Mouse (Mus musculus) lung, postnatal 0 days (tissue): ENCODE measurements around the gene Ppat. TPM values are rescaled to one million over a fixed set of nuclear protein-coding genes. Genes with fewer than 3 reads are reported as not detected.

Source experiments
- ATAC-seq: fragments of 200-750 bp; cut with Nextera tagmentation; 2 replicates; pipeline ENCODE4 v1.8.0; 2017; ENCODE audit warnings: moderate library complexity
- DNase-seq: peaks from one replicate; pipeline ENCODE4 v3.0.0-alpha.2; 2016; ENCODE audit warnings: low spot score
- H3K27ac ChIP-seq: fragments of 300-500 bp; sonication (generic); 2 replicates; pipeline ENCODE4 v1.5.1; 2014; ENCODE audit warnings: antibody characterized with exemption, mild to moderate bottlenecking, low read length, mixed read lengths
- H3K27me3 ChIP-seq: fragments of 300-500 bp; sonication (generic); replicated peaks from 2 replicates; pipeline ENCODE4 v1.6.1; 2014; ENCODE audit warnings: low read length, mixed read lengths; ENCODE audit not compliant: insufficient read depth
- H3K36me3 ChIP-seq: fragments of 300-500 bp; sonication (generic); 2 replicates; pipeline ENCODE4 v1.6.1; 2014; ENCODE audit warnings: low read length, mixed read lengths; ENCODE audit not compliant: insufficient read depth
- H3K4me1 ChIP-seq: fragments of 300-500 bp; sonication (generic); 2 replicates; pipeline ENCODE4 v1.6.1; 2014; ENCODE audit warnings: antibody characterized with exemption, low read depth, low read length, mixed read lengths; ENCODE audit not compliant: insufficient read depth
- H3K4me2 ChIP-seq: fragments of 300-500 bp; sonication (generic); replicated peaks from 2 replicates; pipeline ENCODE4 v1.6.1; 2014; ENCODE audit warnings: low read depth, mild to moderate bottlenecking, low read length, moderate library complexity, mixed read lengths
- H3K4me3 ChIP-seq: fragments of 300-500 bp; sonication (generic); 2 replicates; pipeline ENCODE4 v1.5.1; 2014; ENCODE audit warnings: low read depth, low read length
- H3K9ac ChIP-seq: fragments of 300-500 bp; sonication (generic); replicated peaks from 2 replicates; pipeline ENCODE4 v1.6.1; 2014; ENCODE audit warnings: low read depth, mild to moderate bottlenecking
- H3K9me3 ChIP-seq: fragments of 300-500 bp; sonication (generic); 2 replicates; pipeline ENCODE4 v1.6.1; 2016; ENCODE audit warnings: low read length, mixed read lengths
- CTCF ChIP-seq: IDR thresholded peaks from 2 replicates; pipeline ENCODE4 v1.5.1; 2016; ENCODE audit warnings: antibody characterized with exemption, mild to moderate bottlenecking
- EP300 ChIP-seq: IDR thresholded peaks from 2 replicates; pipeline ENCODE4 v1.6.1; 2016; ENCODE audit warnings: antibody characterized with exemption, mild to moderate bottlenecking, control low read depth
- WGBS: fragments of 180-500 bp; shearing (Covaris S2); extraction: QIAGEN DNeasy Blood & Tissue Kit; methylation state at CpG from one replicate; pipeline ENCODE4 v1.1.7; 2014; 5-methylcytosine and 5-hydroxymethylcytosine counted together
- polyA plus RNA-seq: library from polyadenylated mRNA; unstranded; fragments of >200 nt; fragmentation: Nextera tagmentation; extraction: Ambion mirVana; gene quantifications from 2 replicates; pipeline ENCODE4 v1.2.1, GENCODE M21; 2015

The Ppat gene
- 12.5 and 14.0 TPM in 2 replicates for polyA plus RNA-seq

DNA sequence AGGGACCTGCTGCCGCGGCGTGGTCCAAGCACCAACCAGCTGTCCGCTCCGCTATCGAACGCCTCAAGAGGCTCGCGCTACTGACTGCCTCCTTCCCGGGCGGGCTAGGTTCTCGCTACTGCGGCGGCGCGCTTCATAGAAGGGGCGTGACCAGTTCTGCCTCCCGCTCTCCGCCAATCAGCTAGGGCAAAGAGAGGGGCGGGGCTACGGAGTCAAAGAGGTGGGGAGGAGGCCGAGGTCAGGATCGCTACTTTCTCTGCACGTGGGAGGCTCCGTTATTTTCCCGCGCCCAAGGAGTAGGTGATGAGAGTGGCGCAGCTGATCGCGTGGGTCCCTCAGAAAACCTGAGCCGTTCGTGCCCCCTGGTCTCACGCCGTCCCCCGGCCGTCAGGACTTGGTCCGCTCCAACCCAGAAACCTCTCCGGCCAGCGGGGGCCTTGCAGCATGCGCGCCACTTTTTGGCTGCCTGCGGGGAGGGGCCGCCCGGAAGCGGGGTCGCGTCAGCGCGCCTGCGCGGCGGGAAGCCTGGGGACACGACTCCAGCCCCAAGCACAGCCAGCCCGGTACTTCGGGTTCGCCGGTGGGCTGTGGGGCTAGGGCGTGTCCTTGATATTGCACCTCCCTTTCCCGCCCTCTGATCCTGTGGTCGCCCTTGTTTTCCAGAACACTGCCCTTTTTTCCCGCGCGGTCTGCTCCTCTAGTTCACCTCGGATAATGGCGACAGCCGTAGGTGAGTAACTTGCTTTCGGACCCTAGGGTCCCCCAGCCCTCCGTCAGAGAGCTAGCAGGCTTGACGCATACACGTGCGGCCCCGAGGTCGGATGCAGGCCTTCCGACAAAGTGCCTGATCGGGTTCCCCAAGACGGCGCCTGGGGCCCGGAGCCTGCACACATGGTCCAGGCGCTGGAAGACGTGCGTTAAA is at the start of gene Ppat, which contains the start of gene Paics:
TSS of gene Ppat (minus strand) at position 473 of the 922 bp plus-strand sequence.
TSS of gene Paics (plus strand) at position 202 of the 922 bp plus-strand sequence.
- peak; percentile 100 for DNase-seq
- H3K9ac ChIP-seq, result peak within 1 kb of the TSS; percentile 78
- H3K4me1 ChIP-seq, result peaks cover 13% of the 10 kb centered on the region; the same call in 1 of the 2 replicates
- H3K9me3 ChIP-seq, result no peaks in the 10 kb centered on the region
- WGBS, result under 1% methylated on average over 65 of the region's 81 CpGs
- peak within 1 kb of the TSS; percentile 79 for H3K4me3 ChIP-seq
- TF ChIP-seq EP300 (peak; percentile 48; the same call in 1 of the 2 replicates), CTCF (peak; percentile 25)
- H3K27me3 ChIP-seq, result no peaks in the 10 kb centered on the region
- H3K36me3 ChIP-seq, result no peaks in the 10 kb centered on the region
- peak within 1 kb of the TSS; percentile 91 for H3K27ac ChIP-seq
- peak; percentile 97 for ATAC-seq
- peak within 1 kb of the TSS; percentile 76 for H3K4me2 ChIP-seq

DNA sequence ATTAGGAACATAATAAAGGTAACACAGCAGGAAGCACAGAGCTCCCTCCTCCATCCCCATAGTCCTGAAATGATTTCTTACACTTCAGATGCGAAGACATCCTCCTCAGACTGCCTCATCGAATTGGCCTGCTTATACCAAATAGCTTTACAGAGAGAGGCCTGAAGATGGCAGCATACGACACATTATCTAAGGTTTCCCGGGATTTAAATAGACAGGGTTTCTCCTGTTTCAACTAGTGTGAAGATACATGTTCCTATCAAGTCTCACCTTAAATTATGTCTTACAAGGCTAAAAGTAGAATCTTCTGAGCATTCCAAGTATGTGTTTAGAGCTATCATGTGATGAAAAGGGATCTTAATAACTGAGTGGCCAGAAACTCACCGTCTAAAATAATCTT is 47.0 kb upstream of the Ppat start:
- DNase-seq (peak; percentile 67), ATAC-seq (no peak)
- no peak overlapping the region for H3K4me2 ChIP-seq
- H3K4me3 ChIP-seq, result no peak overlapping the region
- H3K9ac ChIP-seq, result no peak overlapping the region
- H3K27ac ChIP-seq, result no peak overlapping the region
- H3K27me3 ChIP-seq, result no peaks in the 10 kb centered on the region
- WGBS, result 45% methylated on average over 5 of the region's 5 CpGs
- TF ChIP-seq CTCF, result peak; percentile 67
- TF ChIP-seq EP300, result no peak
- no peaks in the 10 kb centered on the region for H3K9me3 ChIP-seq
- H3K4me1 ChIP-seq, result no peaks in the 10 kb centered on the region
- H3K36me3 ChIP-seq, result peaks cover 30% of the 10 kb centered on the region; the same call in 1 of the 2 replicates

DNA sequence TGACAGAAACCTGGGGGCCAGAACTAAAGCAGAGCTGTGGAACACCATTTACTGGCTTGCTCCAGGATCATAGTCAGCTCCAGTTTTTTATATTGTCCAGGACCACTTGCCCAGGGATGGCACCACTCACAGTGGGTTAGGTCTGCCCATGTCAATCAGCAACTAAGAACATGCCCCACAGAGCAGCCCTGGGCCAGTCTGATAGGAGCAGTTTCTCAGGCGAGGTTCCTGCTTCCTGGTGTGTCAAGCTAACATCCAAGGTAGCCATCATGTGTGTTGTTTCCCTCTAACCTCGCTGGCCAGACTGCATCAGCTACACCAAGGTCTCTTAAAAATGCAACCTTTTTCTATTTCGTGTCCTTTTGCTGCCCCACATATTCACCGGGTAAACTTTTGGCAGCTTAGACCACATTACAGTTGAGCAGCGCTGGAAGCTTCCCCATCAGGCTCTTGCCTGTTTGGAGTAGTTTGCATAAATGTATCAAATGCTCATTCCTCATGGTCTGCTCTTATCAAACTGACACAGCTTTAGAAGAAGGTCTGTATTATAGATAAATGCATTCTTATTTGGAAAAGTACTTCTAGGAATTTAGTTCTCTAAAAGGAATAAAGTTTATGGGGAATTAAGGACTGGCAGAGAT is 41.9 kb upstream of the Ppat start:
- Histone ChIP-seq H3K36me3 (peaks cover 56% of the 10 kb centered on the region), H3K4me2 (no peak overlapping the region), H3K27me3 (no peaks in the 10 kb centered on the region), H3K9me3 (no peaks in the 10 kb centered on the region), H3K9ac (no peak overlapping the region), H3K4me1 (no peaks in the 10 kb centered on the region), H3K27ac (no peak overlapping the region), H3K4me3 (no peak overlapping the region)
- WGBS, result 92% methylated on average over 5 of the region's 5 CpGs
- TF ChIP-seq CTCF (no peak), EP300 (no peak)
- DNase-seq (no peak), ATAC-seq (no peak)

DNA sequence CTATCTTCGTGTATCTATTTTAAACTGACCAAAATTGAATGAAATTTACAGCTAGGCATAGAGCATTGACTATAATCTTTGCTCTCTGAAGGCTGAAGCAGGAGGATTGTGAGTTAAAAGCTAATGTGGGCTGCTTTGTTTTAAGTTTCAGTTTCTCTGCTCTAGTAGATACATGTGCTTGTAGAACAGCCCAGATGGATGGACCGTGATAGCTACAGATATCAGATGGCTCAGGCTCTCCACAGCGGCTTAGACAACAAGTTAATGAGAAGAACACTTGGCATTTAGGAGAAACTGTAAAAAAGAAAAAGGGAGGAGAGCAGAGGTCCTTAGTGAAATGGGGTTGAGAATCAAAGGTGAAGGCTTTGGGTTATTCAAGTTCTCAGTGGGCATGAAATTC is 39.4 kb upstream of the Ppat start:
- peaks cover 40% of the 10 kb centered on the region for H3K36me3 ChIP-seq
- H3K9ac ChIP-seq, result no peak overlapping the region
- 97% methylated on average over 3 of the region's 3 CpGs for WGBS
- no peaks in the 10 kb centered on the region for H3K27me3 ChIP-seq
- no peak overlapping the region for H3K27ac ChIP-seq
- no peaks in the 10 kb centered on the region for H3K9me3 ChIP-seq
- TF ChIP-seq EP300 (no peak), CTCF (no peak)
- H3K4me2 ChIP-seq, result no peak overlapping the region
- no peaks in the 10 kb centered on the region for H3K4me1 ChIP-seq
- ATAC-seq (no peak), DNase-seq (no peak)
- no peak overlapping the region for H3K4me3 ChIP-seq

DNA sequence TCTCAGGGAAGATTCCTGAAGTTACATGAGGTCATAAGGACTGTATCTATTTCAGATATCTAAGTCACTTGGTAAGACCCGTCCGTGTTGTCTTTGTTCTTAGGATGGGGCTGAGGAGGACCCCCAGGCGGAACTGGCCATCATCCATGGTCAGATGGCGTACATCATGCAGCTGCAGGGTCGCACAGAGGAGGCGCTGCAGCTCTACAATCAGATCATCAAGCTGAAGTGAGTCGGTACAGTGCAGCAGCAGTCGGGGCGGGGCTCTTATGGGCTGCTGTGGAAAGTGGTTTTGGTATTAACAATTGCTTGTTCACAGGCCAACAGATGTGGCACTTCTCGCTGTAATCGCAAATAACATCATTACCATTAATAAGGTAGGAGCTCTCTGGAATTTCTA is 32.6 kb upstream of the Ppat start:
- peaks cover 34% of the 10 kb centered on the region for H3K36me3 ChIP-seq
- WGBS, result 92% methylated on average over 11 of the region's 11 CpGs
- no peak overlapping the region for H3K4me3 ChIP-seq
- DNase-seq (no peak), ATAC-seq (no peak)
- no peak for TF ChIP-seq EP300
- no peak for TF ChIP-seq CTCF
- no peaks in the 10 kb centered on the region for H3K27me3 ChIP-seq
- H3K27ac ChIP-seq, result no peak overlapping the region
- H3K4me1 ChIP-seq, result no peaks in the 10 kb centered on the region
- no peaks in the 10 kb centered on the region for H3K9me3 ChIP-seq
- H3K4me2 ChIP-seq, result no peak overlapping the region
- no peak overlapping the region for H3K9ac ChIP-seq

DNA sequence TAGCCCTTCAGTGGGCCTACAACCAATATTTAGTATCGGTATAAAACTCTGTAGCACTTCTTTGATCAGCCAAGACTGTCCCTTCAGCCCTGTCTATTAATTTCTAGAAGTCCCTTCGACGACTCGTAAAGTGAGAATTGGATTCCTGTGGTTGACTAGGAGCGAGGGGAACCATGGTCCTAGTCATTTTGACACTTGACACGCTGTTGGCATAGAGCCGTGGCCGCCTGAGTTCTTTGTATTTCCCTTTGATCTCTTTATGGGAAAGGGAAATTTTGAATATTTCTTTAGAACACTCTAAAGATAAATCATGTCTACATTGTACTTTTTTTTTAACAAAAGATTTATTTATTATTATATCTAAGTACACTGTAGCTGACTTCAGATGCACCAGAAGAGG is 24.4 kb upstream of the Ppat start:
- Histone ChIP-seq H3K4me2 (peak overlapping the region; percentile 89), H3K4me1 (peaks cover 9% of the 10 kb centered on the region; the same call in 1 of the 2 replicates), H3K27ac (no peak overlapping the region), H3K4me3 (no peak overlapping the region), H3K9me3 (no peaks in the 10 kb centered on the region), H3K9ac (no peak overlapping the region), H3K27me3 (no peaks in the 10 kb centered on the region), H3K36me3 (peaks cover 12% of the 10 kb centered on the region; the same call in 1 of the 2 replicates)
- TF ChIP-seq EP300 (no peak), CTCF (no peak)
- WGBS, result 62% methylated on average over 8 of the region's 8 CpGs
- no peak for ATAC-seq
- DNase-seq, result no peak
